14 mouse cellular contexts compared by ENCODE assay signal in genomic region chr7:105783861-105784260, GRCm38 (mm10). TPM values are rescaled to one million over a fixed set of nuclear protein-coding genes. Genes with fewer than 3 reads are reported as not detected.
DNase-seq lines count a peak whose midpoint lies in the region; ATAC-seq lines count a peak whose summit lies in the region.
"Had no signal": no experiment of that assay in that cellular context is flagged by ENCODE, and none has a peak within 500 bp of the region (broad histone marks: within the 10 kb centered on the region; RNA-seq: fewer than 3 reads in every experiment).

No protein-coding gene starts in this region.

- peaks cover 47% of the 10 kb centered on the region for H3K4me1 ChIP-seq in hindbrain, embryonic 12.5 days
- peaks cover 3% of the 10 kb centered on the region; the same call in 1 of the 2 replicates for H3K4me1 ChIP-seq in hindbrain, embryonic 11.5 days (replicated peaks; ENCODE audit: control insufficient read depth, insufficient read depth, low read length)
- peaks cover 45% of the 10 kb centered on the region for H3K4me1 ChIP-seq in embryonic facial prominence, embryonic 14.5 days (ENCODE audit: control insufficient read depth, insufficient read depth, low read length)
- peaks cover 72% of the 10 kb centered on the region for H3K4me1 ChIP-seq in limb, embryonic 13.5 days

- no peak for ATAC-seq in hindbrain, embryonic 12.5 days (ENCODE audit: low FRiP score)
- ATAC-seq in hindbrain, embryonic 11.5 days (ENCODE audit: low FRiP score) = no peak
- ATAC-seq in embryonic facial prominence, embryonic 14.5 days (ENCODE audit: low read depth) = no peak
- no peak for ATAC-seq in limb, embryonic 13.5 days (ENCODE audit: low FRiP score, low read depth)
- no peak for ATAC-seq in cerebellum, adult (ENCODE audit: insufficient number of reproducible peaks, low FRiP score, low TSS enrichment)

- H3K9ac ChIP-seq in hindbrain, embryonic 12.5 days = no peak overlapping the region
- no peak overlapping the region for H3K9ac ChIP-seq in hindbrain, embryonic 11.5 days (ENCODE audit: low read depth, low read length)
- H3K9ac ChIP-seq in embryonic facial prominence, embryonic 14.5 days (ENCODE audit: low read depth, low read length) = no peak overlapping the region
- H3K9ac ChIP-seq in limb, embryonic 13.5 days = peak overlapping the region; percentile 27; the same call in 1 of the 2 replicates
- H3K9ac ChIP-seq: lung, embryonic 14.5 days had no signal

- peaks cover 60% of the 10 kb centered on the region for H3K36me3 ChIP-seq in hindbrain, embryonic 12.5 days
- no peaks in the 10 kb centered on the region for H3K36me3 ChIP-seq in hindbrain, embryonic 11.5 days (ENCODE audit: control insufficient read depth, insufficient read depth, low read length)
- peaks cover 39% of the 10 kb centered on the region for H3K36me3 ChIP-seq in embryonic facial prominence, embryonic 14.5 days (ENCODE audit: control insufficient read depth, insufficient read depth, low read length)
- peaks cover 60% of the 10 kb centered on the region for H3K36me3 ChIP-seq in limb, embryonic 13.5 days

- WGBS in hindbrain, embryonic 12.5 days = 38% methylated on average over 4 of the region's 4 CpGs
- WGBS in hindbrain, embryonic 11.5 days = 43% methylated on average over 4 of the region's 4 CpGs
- 27% methylated on average over 4 of the region's 4 CpGs for WGBS in embryonic facial prominence, embryonic 14.5 days
- WGBS in limb, embryonic 13.5 days = 38% methylated on average over 4 of the region's 4 CpGs

- H3K4me3 ChIP-seq in hindbrain, embryonic 12.5 days = 0 out of 2 replicates have a peak overlapping the region, but pooled peaks have one; percentile 93
- H3K4me3 ChIP-seq in hindbrain, embryonic 11.5 days (ENCODE audit: low read depth, low read length) = no peak overlapping the region
- H3K4me3 ChIP-seq in embryonic facial prominence, embryonic 14.5 days (ENCODE audit: low read depth, low read length) = no peak overlapping the region
- no peak overlapping the region for H3K4me3 ChIP-seq in limb, embryonic 13.5 days
- H3K4me3 ChIP-seq: megakaryocyte, embryonic 14.5 days had no signal

- no peaks in the 10 kb centered on the region for H3K9me3 ChIP-seq in hindbrain, embryonic 12.5 days (replicated peaks)
- H3K9me3 ChIP-seq in hindbrain, embryonic 11.5 days (ENCODE audit: control insufficient read depth, low read length) = no peaks in the 10 kb centered on the region
- H3K9me3 ChIP-seq in embryonic facial prominence, embryonic 14.5 days (ENCODE audit: control insufficient read depth, low read length) = no peaks in the 10 kb centered on the region
- no peaks in the 10 kb centered on the region for H3K9me3 ChIP-seq in limb, embryonic 13.5 days

- H3K4me2 ChIP-seq in hindbrain, embryonic 12.5 days (replicated peaks) = peak overlapping the region; percentile 59
- H3K4me2 ChIP-seq in hindbrain, embryonic 11.5 days (replicated peaks; ENCODE audit: low read depth, low read length) = no peak overlapping the region
- peak overlapping the region; percentile 77; the same call in 1 of the 2 replicates for H3K4me2 ChIP-seq in embryonic facial prominence, embryonic 14.5 days (ENCODE audit: low read depth, low read length)
- H3K4me2 ChIP-seq in limb, embryonic 13.5 days (replicated peaks) = peak overlapping the region; percentile 93

- H3K27ac ChIP-seq in hindbrain, embryonic 12.5 days = no peak overlapping the region
- H3K27ac ChIP-seq in hindbrain, embryonic 11.5 days (ENCODE audit: low read depth, low read length) = no peak overlapping the region
- no peak overlapping the region for H3K27ac ChIP-seq in embryonic facial prominence, embryonic 14.5 days (replicated peaks; ENCODE audit: low read depth, low read length)
- H3K27ac ChIP-seq in limb, embryonic 13.5 days = no peak overlapping the region; the same call in 1 of the 2 replicates

- no peaks in the 10 kb centered on the region for H3K27me3 ChIP-seq in hindbrain, embryonic 12.5 days
- no peaks in the 10 kb centered on the region for H3K27me3 ChIP-seq in hindbrain, embryonic 11.5 days (ENCODE audit: control insufficient read depth, insufficient read depth, low read length)
- no peaks in the 10 kb centered on the region for H3K27me3 ChIP-seq in embryonic facial prominence, embryonic 14.5 days (replicated peaks; ENCODE audit: control insufficient read depth, insufficient read depth, low read length)
- H3K27me3 ChIP-seq in limb, embryonic 13.5 days = no peaks in the 10 kb centered on the region

- DNase-seq in hindbrain, embryonic 11.5 days (ENCODE audit: low spot score) = no peak
- peak; percentile 47 for DNase-seq in NIH3T3 (ENCODE audit: low read depth)
- no peak for DNase-seq in embryonic facial prominence, embryonic 14.5 days (ENCODE audit: low spot score)
- DNase-seq in right cerebral cortex, postnatal 10 days (ENCODE audit: low spot score in 2 of 2) = no peak
- DNase-seq: adrenal gland, adult 8-10 months; cerebellum, postnatal 14 days; kidney, adult 11 months; layer of hippocampus, adult 9-11 months; lung, embryonic 14.5 days; thymus, adult 18-20 months had no signal

RNA-seq across cellular contexts. Expression of gene Dchs1, which starts 3.6 kb away (rescaled TPM):
- 26.9 and 28.6 TPM in 2 replicates for polyA plus RNA-seq in hindbrain, embryonic 12.5 days (2016; fragmentation: Nextera tagmentation; extraction: Ambion mirVana)
- polyA plus RNA-seq in hindbrain, embryonic 11.5 days (2014; fragmentation: Nextera tagmentation; extraction: Ambion mirVana) = 15.0 and 17.7 TPM in 2 replicates
- 21.2 and 24.1 TPM in 2 replicates for polyA plus RNA-seq in embryonic facial prominence, embryonic 14.5 days (2014; fragmentation: Nextera tagmentation; extraction: Ambion mirVana)
- 20.5 and 22.2 TPM in 2 replicates for polyA plus RNA-seq in limb, embryonic 13.5 days (2015; fragmentation: Nextera tagmentation; extraction: Ambion mirVana)

RNA-seq across cellular contexts. Expression of gene Mrpl17, which starts 27.0 kb away (rescaled TPM):
- 218 and 251 TPM in 2 replicates for polyA plus RNA-seq in hindbrain, embryonic 12.5 days (2016; fragmentation: Nextera tagmentation; extraction: Ambion mirVana)
- polyA plus RNA-seq in hindbrain, embryonic 11.5 days (2014; fragmentation: Nextera tagmentation; extraction: Ambion mirVana) = 274 and 290 TPM in 2 replicates
- 333 and 347 TPM in 2 replicates for polyA plus RNA-seq in embryonic facial prominence, embryonic 14.5 days (2014; fragmentation: Nextera tagmentation; extraction: Ambion mirVana)
- 341 and 356 TPM in 2 replicates for polyA plus RNA-seq in limb, embryonic 13.5 days (2015; fragmentation: Nextera tagmentation; extraction: Ambion mirVana)

RNA-seq across cellular contexts. Expression of gene Tpp1, which starts 31.8 kb away (rescaled TPM):
- polyA plus RNA-seq in hindbrain, embryonic 12.5 days (2016; fragmentation: Nextera tagmentation; extraction: Ambion mirVana) = 47.4 and 49.5 TPM in 2 replicates
- polyA plus RNA-seq in hindbrain, embryonic 11.5 days (2014; fragmentation: Nextera tagmentation; extraction: Ambion mirVana) = 43.3 and 51.5 TPM in 2 replicates
- 79.6 and 80.6 TPM in 2 replicates for polyA plus RNA-seq in embryonic facial prominence, embryonic 14.5 days (2014; fragmentation: Nextera tagmentation; extraction: Ambion mirVana)
- 42.5 and 50.8 TPM in 2 replicates for polyA plus RNA-seq in limb, embryonic 13.5 days (2015; fragmentation: Nextera tagmentation; extraction: Ambion mirVana)

RNA-seq across cellular contexts. Expression of gene Taf10, which starts 39.7 kb away (rescaled TPM):
- 146 and 171 TPM in 2 replicates for polyA plus RNA-seq in hindbrain, embryonic 12.5 days (2016; fragmentation: Nextera tagmentation; extraction: Ambion mirVana)
- polyA plus RNA-seq in hindbrain, embryonic 11.5 days (2014; fragmentation: Nextera tagmentation; extraction: Ambion mirVana) = 175 and 191 TPM in 2 replicates
- polyA plus RNA-seq in embryonic facial prominence, embryonic 14.5 days (2014; fragmentation: Nextera tagmentation; extraction: Ambion mirVana) = 163 and 166 TPM in 2 replicates
- 118 and 133 TPM in 2 replicates for polyA plus RNA-seq in limb, embryonic 13.5 days (2015; fragmentation: Nextera tagmentation; extraction: Ambion mirVana)

RNA-seq across cellular contexts. Expression of gene Rrp8, which starts 46.7 kb away (rescaled TPM):
- polyA plus RNA-seq in hindbrain, embryonic 12.5 days (2016; fragmentation: Nextera tagmentation; extraction: Ambion mirVana) = 32.7 and 36.6 TPM in 2 replicates
- polyA plus RNA-seq in hindbrain, embryonic 11.5 days (2014; fragmentation: Nextera tagmentation; extraction: Ambion mirVana) = 33.1 and 44.1 TPM in 2 replicates
- 30.9 and 31.2 TPM in 2 replicates for polyA plus RNA-seq in embryonic facial prominence, embryonic 14.5 days (2014; fragmentation: Nextera tagmentation; extraction: Ambion mirVana)
- polyA plus RNA-seq in limb, embryonic 13.5 days (2015; fragmentation: Nextera tagmentation; extraction: Ambion mirVana) = 44.0 and 44.3 TPM in 2 replicates
